ENCODE assay signal across 10 mouse cellular contexts in the genomic region with DNA sequence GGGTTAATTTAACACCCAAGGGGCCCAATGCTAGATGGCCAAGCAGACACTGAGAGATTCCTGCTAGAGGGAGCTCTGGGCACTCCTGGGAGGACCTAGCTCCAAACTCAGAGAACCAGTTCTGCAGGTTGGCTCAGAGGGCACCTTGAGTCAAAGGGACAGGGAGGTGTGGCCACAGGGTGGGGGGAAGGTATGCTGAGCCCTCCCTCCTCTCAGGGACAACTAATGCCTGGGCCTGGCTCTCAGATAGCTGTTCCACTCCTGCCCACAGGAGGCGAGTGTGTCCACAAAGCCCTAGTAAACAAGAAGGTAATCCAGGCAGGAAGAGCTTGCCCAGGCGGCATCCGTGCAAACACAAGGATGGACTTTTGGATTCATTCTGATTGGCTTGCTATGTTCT. TPM values are rescaled to one million over a fixed set of nuclear protein-coding genes. Genes with fewer than 3 reads are reported as not detected.
DNase-seq lines count a peak whose midpoint lies in the region; ATAC-seq and TF ChIP-seq lines count a peak whose summit lies in the region.
"Had no signal": no experiment of that assay in that cellular context is flagged by ENCODE, and none has a peak within 500 bp of the region (broad histone marks: within the 10 kb centered on the region; RNA-seq: fewer than 3 reads in every experiment).

No protein-coding gene starts in this region.

- H3K4me2 ChIP-seq in intestine, postnatal 0 days (replicated peaks; ENCODE audit: low read depth), result no peak overlapping the region
- no peak overlapping the region for H3K4me2 ChIP-seq in lung, embryonic 14.5 days
- H3K4me2 ChIP-seq: midbrain, embryonic 11.5 days had no signal

- no peaks in the 10 kb centered on the region for H3K27me3 ChIP-seq in intestine, postnatal 0 days (replicated peaks; ENCODE audit: control insufficient read depth, insufficient read depth, low read length)
- no peaks in the 10 kb centered on the region for H3K27me3 ChIP-seq in lung, embryonic 14.5 days (ENCODE audit: insufficient read depth, low read length)

- H3K36me3 ChIP-seq in intestine, postnatal 0 days (ENCODE audit: control insufficient read depth, insufficient read depth), result no peaks in the 10 kb centered on the region
- H3K36me3 ChIP-seq in lung, embryonic 14.5 days (ENCODE audit: insufficient read depth), result no peaks in the 10 kb centered on the region

- H3K27ac ChIP-seq in intestine, postnatal 0 days (ENCODE audit: low read depth, low read length), result no peak overlapping the region
- H3K27ac ChIP-seq in lung, embryonic 14.5 days (ENCODE audit: low read depth), result no peak overlapping the region

- ATAC-seq in intestine, postnatal 0 days, result peak; percentile 99
- ATAC-seq in lung, embryonic 14.5 days (ENCODE audit: insufficient read depth), result peak; percentile 87

- 34% methylated on average over 3 of the region's 3 CpGs for WGBS in intestine, postnatal 0 days
- 47% methylated on average over 3 of the region's 3 CpGs for WGBS in lung, embryonic 14.5 days

- no peaks in the 10 kb centered on the region for H3K9me3 ChIP-seq in intestine, postnatal 0 days (ENCODE audit: control insufficient read depth)
- H3K9me3 ChIP-seq in lung, embryonic 14.5 days (ENCODE audit: low read depth, low read length), result no peaks in the 10 kb centered on the region

- peak; percentile 67 for TF ChIP-seq CTCF in intestine, postnatal 0 days (IDR thresholded peaks at IDR 0.05; ENCODE audit: low read depth)
- peak; percentile 55 for TF ChIP-seq CTCF in lung, embryonic 14.5 days (IDR thresholded peaks at IDR 0.05; ENCODE audit: low read depth)

- no peaks in the 10 kb centered on the region for H3K4me1 ChIP-seq in intestine, postnatal 0 days (replicated peaks; ENCODE audit: control insufficient read depth, insufficient read depth, low read length)
- H3K4me1 ChIP-seq in lung, embryonic 14.5 days (ENCODE audit: insufficient read depth), result peaks cover 5% of the 10 kb centered on the region; the same call in 1 of the 2 replicates

- H3K4me3 ChIP-seq in intestine, postnatal 0 days (ENCODE audit: low read depth, low read length), result no peak overlapping the region
- no peak overlapping the region for H3K4me3 ChIP-seq in lung, embryonic 14.5 days (ENCODE audit: low read depth, low read length)

- DNase-seq in ovary, adult 18-20 months (ENCODE audit: low spot score), result peak; percentile 13
- no peak for DNase-seq in ovary, postnatal 14 days (ENCODE audit: low spot score)
- peak; percentile 79 for DNase-seq in lung, embryonic 14.5 days
- DNase-seq in urinary bladder, postnatal 36 days (ENCODE audit: low spot score in 2 of 2), result peak; percentile 71 to 78
- no peak for DNase-seq in right cerebral cortex, adult 18-20 months
- no peak for DNase-seq in c-Kit-positive CD71-positive TER-119-positive erythroid progenitor cells, embryonic 14.5 days (ENCODE audit: low spot score)
- no peak for DNase-seq in cerebellum, postnatal 25 days
- DNase-seq: cerebellum, adult 9-11 months had no signal

- H3K9ac ChIP-seq in intestine, postnatal 0 days (ENCODE audit: low read depth, low read length), result no peak overlapping the region
- H3K9ac ChIP-seq in lung, embryonic 14.5 days, result no peak overlapping the region

RNA-seq across cellular contexts. Expression of a gene that starts 35.6 kb away (rescaled TPM):
- polyA plus RNA-seq in intestine, postnatal 0 days (2015; fragmentation: Nextera tagmentation; extraction: Ambion mirVana), result 5.0 and 5.5 TPM in 2 replicates
- 4.8 and 5.5 TPM in 2 replicates for polyA plus RNA-seq in lung, embryonic 14.5 days (2014; fragmentation: Nextera tagmentation; extraction: Ambion mirVana)

Comparison
In these comparisons a context has a peak if more than half of its experiments do, and no peak if none do; other contexts are left out.
1. DNase-seq: peak in ovary, adult 18-20 months (single experiment), lung, embryonic 14.5 days (single experiment) and urinary bladder, postnatal 36 days (2 of 2); none in ovary, postnatal 14 days (single experiment), right cerebral cortex, adult 18-20 months (single experiment), c-Kit-positive CD71-positive TER-119-positive erythroid progenitor cells, embryonic 14.5 days (single experiment) and cerebellum, postnatal 25 days (0 of 2).